Mouse (Mus musculus): ENCODE measurements around the gene Igf2bp1.

GRCm38 (mm10) chr11:95963304-95963703 is 42.4 kb downstream of the Igf2bp1 start:
- TF ChIP-seq POLR2A (IDR thresholded peaks at IDR 0.05; ENCODE audit: low read depth, low read length) = no peak
- no peak for TF ChIP-seq CTCF (IDR thresholded peaks at IDR 0.05; ENCODE audit: borderline replicate concordance, insufficient read depth, low read length)
